Mouse (Mus musculus) embryonic facial prominence, embryonic 11.5 days (tissue): Measurements from ENCODE around the gene Il15. TPM values are rescaled to one million over a fixed set of nuclear protein-coding genes. Genes with fewer than 3 reads are reported as not detected.
A peak's percentile ranks its signal among the peaks of the same experiment; 100 is the strongest.

ENCODE experiments used
- ATAC-seq: fragments of 200-750 bp; cut with Nextera tagmentation; replicated peaks from 2 replicates; pipeline ENCODE4 v1.8.0; 2017; ENCODE audit warnings: low read depth; ENCODE audit not compliant: insufficient number of reproducible peaks, low FRiP score, low TSS enrichment
- DNase-seq: peaks from one replicate; pipeline ENCODE4 v3.0.0-alpha.2; 2015; ENCODE audit warnings: low spot score
- H3K27ac ChIP-seq: fragments of 300-500 bp; sonication (generic); replicated peaks from 2 replicates; pipeline ENCODE4 v1.5.1; 2014; ENCODE audit warnings: mild to moderate bottlenecking, low read depth, low read length, control low read depth
- H3K27me3 ChIP-seq: fragments of 300-500 bp; sonication (generic); 2 replicates; pipeline ENCODE4 v1.6.1; 2014; ENCODE audit warnings: mild to moderate bottlenecking, low read length, moderate library complexity, mixed read lengths; ENCODE audit not compliant: control insufficient read depth, insufficient read depth
- H3K36me3 ChIP-seq: fragments of 300-500 bp; sonication (generic); replicated peaks from 2 replicates; pipeline ENCODE4 v1.6.1; 2014; ENCODE audit warnings: low read depth, mild to moderate bottlenecking, low read length, moderate library complexity, mixed read lengths; ENCODE audit not compliant: control insufficient read depth, insufficient read depth
- H3K4me1 ChIP-seq: fragments of 300-500 bp; sonication (generic); 2 replicates; pipeline ENCODE4 v1.6.1; 2014; ENCODE audit warnings: low read length, mixed read lengths; ENCODE audit not compliant: control insufficient read depth, insufficient read depth
- H3K4me2 ChIP-seq: fragments of 300-500 bp; sonication (generic); 2 replicates; pipeline ENCODE4 v1.6.1; 2014; ENCODE audit warnings: low read depth, mild to moderate bottlenecking, control low read depth, low read length, moderate library complexity
- H3K4me3 ChIP-seq: fragments of 300-500 bp; sonication (generic); 2 replicates; pipeline ENCODE4 v1.5.1; 2014; ENCODE audit warnings: low read depth, low read length, control low read depth
- H3K9ac ChIP-seq: fragments of 300-500 bp; sonication (generic); replicated peaks from 2 replicates; pipeline ENCODE4 v1.6.1; 2014; ENCODE audit warnings: mild to moderate bottlenecking, control low read depth, low read length
- H3K9me3 ChIP-seq: fragments of 300-500 bp; sonication (generic); replicated peaks from 2 replicates; pipeline ENCODE4 v1.6.1; 2016; ENCODE audit warnings: mild to moderate bottlenecking, low read length, inconsistent platforms, mixed read lengths; ENCODE audit not compliant: control insufficient read depth
- WGBS: fragments of 180-500 bp; shearing (Covaris S2); extraction: QIAGEN DNeasy Blood & Tissue Kit; methylation state at CpG from one replicate; pipeline ENCODE4 v1.1.7; 2014; 5-methylcytosine and 5-hydroxymethylcytosine counted together
- polyA plus RNA-seq: library from polyadenylated mRNA; unstranded; fragments of >200 nt; fragmentation: Nextera tagmentation; extraction: Ambion mirVana; gene quantifications from 2 replicates; pipeline ENCODE4 v1.2.1, GENCODE M21; 2014

Il15 gene
- polyA plus RNA-seq = 2.1 and 2.6 TPM in 2 replicates

GRCm38 (mm10) chr8:82402686-82403330 lies at the start of gene Il15:
TSS of gene Il15 (minus strand) at chr8:82403222.
- Histone ChIP-seq H3K4me3 (peak within 1 kb of the TSS; percentile 35), H3K27me3 (no peaks in the 10 kb centered on the region), H3K4me1 (peaks cover 5% of the 10 kb centered on the region; the same call in 1 of the 2 replicates), H3K4me2 (peak within 1 kb of the TSS; percentile 55), H3K27ac (no peak within 1 kb of the TSS), H3K9ac (peak within 1 kb of the TSS; percentile 35), H3K36me3 (no peaks in the 10 kb centered on the region), H3K9me3 (no peaks in the 10 kb centered on the region)
- ATAC-seq = peak; percentile 58
- DNase-seq = peak; percentile 11
- WGBS = 12% methylated on average over 13 of the region's 13 CpGs

- no peak for DNase-seq
- Histone ChIP-seq H3K27me3 (no peaks in the 10 kb centered on the region), H3K9ac (no peak overlapping the region), H3K4me1 (no peaks in the 10 kb centered on the region), H3K9me3 (no peaks in the 10 kb centered on the region), H3K27ac (no peak overlapping the region), H3K4me3 (no peak overlapping the region), H3K4me2 (no peak overlapping the region), H3K36me3 (no peaks in the 10 kb centered on the region)
- ATAC-seq = no peak
These were observed 41.9 kb upstream of the Il15 start for GRCm38 (mm10) chr8:82444897-82445296.

- H3K27me3 ChIP-seq = no peaks in the 10 kb centered on the region
- no peak for ATAC-seq
- no peaks in the 10 kb centered on the region for H3K9me3 ChIP-seq
- no peak for DNase-seq
- 88% methylated on average over 5 of the region's 5 CpGs for WGBS
- H3K4me2 ChIP-seq = no peak overlapping the region
- H3K9ac ChIP-seq = no peak overlapping the region
- H3K4me1 ChIP-seq = no peaks in the 10 kb centered on the region
- no peak overlapping the region for H3K27ac ChIP-seq
- H3K4me3 ChIP-seq = no peak overlapping the region
- no peaks in the 10 kb centered on the region for H3K36me3 ChIP-seq
These were observed 13.7 kb upstream of the Il15 start for GRCm38 (mm10) chr8:82416587-82417340.

- Histone ChIP-seq H3K27ac (no peak overlapping the region), H3K4me1 (no peaks in the 10 kb centered on the region), H3K9ac (no peak overlapping the region), H3K4me2 (no peak overlapping the region), H3K9me3 (no peaks in the 10 kb centered on the region), H3K36me3 (no peaks in the 10 kb centered on the region), H3K4me3 (no peak overlapping the region), H3K27me3 (no peaks in the 10 kb centered on the region)
- ATAC-seq = no peak
- 63% methylated on average over 1 of the region's 1 CpGs for WGBS
- DNase-seq = no peak
These were observed 12.5 kb upstream of the Il15 start for GRCm38 (mm10) chr8:82415485-82415884.

DNA sequence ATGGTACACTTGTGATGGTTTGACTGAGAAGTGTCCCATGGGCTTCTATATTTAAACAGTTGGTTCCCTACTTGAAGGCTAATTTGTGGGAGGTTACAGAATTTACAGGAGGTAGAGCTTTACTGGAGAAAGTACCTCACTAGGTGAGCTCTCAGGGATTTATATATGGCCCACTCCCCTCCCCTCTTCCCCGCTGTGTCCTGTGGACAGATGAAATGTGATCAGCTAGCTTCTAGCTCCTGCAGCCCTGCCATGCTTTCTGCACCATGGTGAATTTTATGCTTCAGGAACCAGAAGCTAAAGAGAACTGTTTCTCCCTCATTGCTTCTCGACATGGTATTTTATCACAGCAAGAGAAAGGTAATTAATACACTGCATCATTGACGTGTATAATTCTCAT lies 7.1 kb upstream of the Il15 start:
- no peaks in the 10 kb centered on the region for H3K4me1 ChIP-seq

DNA sequence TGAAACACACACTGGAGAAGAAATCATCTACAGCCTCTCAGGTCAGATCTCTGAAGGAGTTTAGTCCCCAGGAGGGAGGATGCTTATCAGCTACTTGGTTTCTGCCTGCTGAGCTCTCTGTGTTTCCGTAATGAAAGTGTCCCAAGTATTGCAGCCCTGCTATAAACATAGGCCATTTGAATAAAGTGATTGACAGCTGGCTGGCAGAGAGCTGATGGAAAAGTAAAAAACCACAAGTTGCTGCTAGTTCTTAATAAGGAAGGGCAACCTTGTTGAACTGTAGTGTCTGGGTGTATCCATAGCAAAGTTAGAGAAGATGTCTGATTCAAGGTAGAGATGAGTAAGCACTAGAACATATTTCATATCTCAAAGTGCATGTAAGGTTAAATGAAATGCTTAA lies 4.0 kb upstream of the Il15 start:
- Histone ChIP-seq H3K9ac (no peak overlapping the region), H3K36me3 (no peaks in the 10 kb centered on the region), H3K4me3 (no peak overlapping the region), H3K4me1 (peaks cover 5% of the 10 kb centered on the region; the same call in 1 of the 2 replicates), H3K9me3 (no peaks in the 10 kb centered on the region), H3K27me3 (no peaks in the 10 kb centered on the region), H3K4me2 (no peak overlapping the region), H3K27ac (no peak overlapping the region)
- no peak for DNase-seq
- no peak for ATAC-seq
- WGBS = 59% methylated on average over 1 of the region's 1 CpGs

More for the DNA sequence above, 7.1 kb upstream of the Il15 start:
- no peaks in the 10 kb centered on the region for H3K9me3 ChIP-seq
- no peaks in the 10 kb centered on the region for H3K27me3 ChIP-seq
- ATAC-seq = no peak
- H3K4me3 ChIP-seq = no peak overlapping the region
- H3K27ac ChIP-seq = no peak overlapping the region
- no peaks in the 10 kb centered on the region for H3K36me3 ChIP-seq
- DNase-seq = no peak
- no peak overlapping the region for H3K9ac ChIP-seq
- H3K4me2 ChIP-seq = no peak overlapping the region
- 77% methylated on average over 3 of the region's 3 CpGs for WGBS

- H3K36me3 ChIP-seq = no peaks in the 10 kb centered on the region
- no peak overlapping the region for H3K4me3 ChIP-seq
- no peak overlapping the region for H3K4me2 ChIP-seq
- no peaks in the 10 kb centered on the region for H3K27me3 ChIP-seq
- H3K27ac ChIP-seq = no peak overlapping the region
- H3K4me1 ChIP-seq = peaks cover 5% of the 10 kb centered on the region; the same call in 1 of the 2 replicates
- ATAC-seq = no peak
- no peak overlapping the region for H3K9ac ChIP-seq
- 93% methylated on average over 3 of the region's 3 CpGs for WGBS
- H3K9me3 ChIP-seq = no peaks in the 10 kb centered on the region
- DNase-seq = no peak
These were observed 1.0 kb upstream of the Il15 start for GRCm38 (mm10) chr8:82404068-82404467.

DNA sequence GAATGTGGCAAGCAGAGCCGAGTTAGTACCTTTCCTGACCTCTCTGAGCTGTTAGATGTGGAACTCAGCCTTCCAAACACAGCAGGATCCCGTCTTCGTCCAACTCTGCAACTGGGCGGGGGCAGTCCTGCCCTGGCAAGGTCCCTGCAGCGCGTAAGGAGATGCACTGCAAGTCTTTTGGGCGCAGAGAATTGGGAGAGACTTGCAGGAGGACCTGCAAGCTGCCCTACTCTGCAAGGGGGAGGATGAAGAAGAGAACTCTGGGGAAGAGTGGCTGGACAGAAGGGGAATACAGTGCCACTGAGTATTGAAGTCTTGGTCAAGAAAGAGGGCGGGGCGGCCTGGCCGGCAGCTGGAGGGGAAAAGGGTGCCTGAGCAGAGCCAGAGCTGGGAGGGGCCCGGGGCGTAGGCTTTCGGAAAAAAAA lies 749 bp downstream of the Il15 start:
- DNase-seq (peak; percentile 44), ATAC-seq (0 out of 2 replicates have a peak, but pooled peaks have one; percentile 25)
- no peaks in the 10 kb centered on the region for H3K27me3 ChIP-seq
- no peak overlapping the region for H3K27ac ChIP-seq
- H3K36me3 ChIP-seq = no peaks in the 10 kb centered on the region
- H3K4me3 ChIP-seq = peak overlapping the region; percentile 35
- H3K9ac ChIP-seq = peak overlapping the region; percentile 35
- WGBS = 5% methylated on average over 13 of the region's 13 CpGs
- peak overlapping the region; percentile 55 for H3K4me2 ChIP-seq
- peaks cover 5% of the 10 kb centered on the region; the same call in 1 of the 2 replicates for H3K4me1 ChIP-seq
- no peaks in the 10 kb centered on the region for H3K9me3 ChIP-seq
